Mouse (Mus musculus): Measurements from ENCODE around the gene Rhcg.

GRCm38 (mm10) chr7:79613314-79613713 is 4.1 kb downstream of the Rhcg start:
- TF ChIP-seq POLR2A (IDR thresholded peaks at IDR 0.05; ENCODE audit: borderline replicate concordance, extremely low read depth, insufficient read depth, insufficient read length, poor library complexity, severe bottlenecking) (no peak), CTCF (IDR thresholded peaks at IDR 0.05; ENCODE audit: borderline replicate concordance, extremely low read depth, insufficient read depth, insufficient read length) (no peak)

Data from brain, embryonic 14.5 days (tissue).